ENCODE assay signal across 9 mouse cellular contexts in the genomic region with DNA sequence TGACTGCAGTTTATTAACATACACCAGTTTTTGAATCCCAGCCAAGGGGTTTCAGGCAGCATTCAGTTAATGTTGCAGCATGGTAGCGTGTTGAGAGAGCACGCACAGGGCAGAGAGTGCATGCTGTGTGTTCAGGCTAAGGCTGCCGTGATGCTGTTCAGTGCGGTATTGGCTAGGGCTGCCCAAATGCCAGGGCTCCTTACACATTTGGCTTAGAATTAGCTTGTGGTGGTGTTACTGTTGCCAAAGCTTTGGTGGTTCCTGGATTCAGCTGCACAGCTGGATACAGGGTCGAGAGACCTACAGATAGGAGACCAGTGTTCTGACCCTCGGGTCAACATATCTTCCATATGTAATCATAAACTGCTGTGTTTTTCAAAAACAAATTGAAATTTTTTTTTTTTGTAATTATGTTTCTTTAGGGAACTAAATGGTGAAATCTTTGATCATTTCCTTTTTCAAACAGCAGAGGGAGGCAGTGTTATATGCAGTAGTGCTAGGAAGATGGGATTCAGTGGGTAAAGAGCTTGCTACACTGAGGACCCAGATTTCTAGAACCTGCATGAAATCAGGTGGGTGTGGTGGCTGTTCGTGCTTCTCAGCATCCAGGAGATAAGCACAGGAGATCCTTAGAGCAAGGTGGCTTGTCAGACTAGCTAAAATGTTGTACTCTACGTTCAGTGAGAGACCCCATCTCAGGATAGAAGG. TPM values are rescaled to one million over a fixed set of nuclear protein-coding genes. Genes with fewer than 3 reads are reported as not detected.
DNase-seq lines count a peak whose midpoint lies in the region; ATAC-seq and TF ChIP-seq lines count a peak whose summit lies in the region.
"Had no signal": no experiment of that assay in that cellular context is flagged by ENCODE, and none has a peak within 500 bp of the region (broad histone marks: within the 10 kb centered on the region; RNA-seq: fewer than 3 reads in every experiment).

No protein-coding gene starts in this region.

- no peak overlapping the region for H3K4me2 ChIP-seq in intestine, postnatal 0 days (replicated peaks; ENCODE audit: low read depth)
- H3K4me2 ChIP-seq in intestine, embryonic 15.5 days (replicated peaks): no peak overlapping the region

- peaks cover 52% of the 10 kb centered on the region for H3K36me3 ChIP-seq in intestine, postnatal 0 days (ENCODE audit: control insufficient read depth, insufficient read depth)
- H3K36me3 ChIP-seq in intestine, embryonic 15.5 days: peaks cover 16% of the 10 kb centered on the region
- H3K36me3 ChIP-seq in E14TG2a.4 (ENCODE audit: insufficient read depth, low read length): peaks cover 93% of the 10 kb centered on the region

- H3K4me3 ChIP-seq in intestine, postnatal 0 days (ENCODE audit: low read depth, low read length): no peak overlapping the region
- H3K4me3 ChIP-seq in intestine, embryonic 15.5 days (replicated peaks): no peak overlapping the region
- no peak overlapping the region for H3K4me3 ChIP-seq in E14TG2a.4 (replicated peaks; ENCODE audit: low read length)

- intact Hi-C loops in left cerebral cortex, postnatal 14 days (cut with DNase I): loop anchor here (2.0 to 5.0 kb wide), 2 partner anchors 120 to 596 kb away; no protein-coding TSS in a partner anchor
- intact Hi-C loops in gastrocnemius, postnatal 14 days (cut with DNase I; ENCODE audit: low total_unique reads): no loop called here

- H3K4me1 ChIP-seq in intestine, postnatal 0 days (replicated peaks; ENCODE audit: control insufficient read depth, insufficient read depth, low read length): no peaks in the 10 kb centered on the region
- H3K4me1 ChIP-seq in intestine, embryonic 15.5 days (replicated peaks): no peaks in the 10 kb centered on the region
- H3K4me1 ChIP-seq in E14TG2a.4 (replicated peaks; ENCODE audit: low read depth, low read length): no peaks in the 10 kb centered on the region

- no peak overlapping the region for H3K9ac ChIP-seq in intestine, postnatal 0 days (ENCODE audit: low read depth, low read length)
- H3K9ac ChIP-seq in intestine, embryonic 15.5 days: no peak overlapping the region

- no peaks in the 10 kb centered on the region for H3K9me3 ChIP-seq in intestine, postnatal 0 days (ENCODE audit: control insufficient read depth)
- no peaks in the 10 kb centered on the region for H3K9me3 ChIP-seq in intestine, embryonic 15.5 days
- H3K9me3 ChIP-seq in E14TG2a.4 (ENCODE audit: low read length): no peaks in the 10 kb centered on the region

- peak; percentile 71 for TF ChIP-seq CTCF in intestine, postnatal 0 days (IDR thresholded peaks at IDR 0.05; ENCODE audit: low read depth)
- TF ChIP-seq CTCF in E14TG2a.4 (conservative IDR thresholded peaks at IDR 0.05; ENCODE audit: low read length): peak; percentile 19

- ATAC-seq in intestine, postnatal 0 days: no peak
- ATAC-seq in intestine, embryonic 15.5 days: no peak
- ATAC-seq in erythroblast, adult 5-6 weeks (replicated peaks; ENCODE audit: low FRiP score, poor library complexity, severe bottlenecking): no peak

- peak; percentile 71 for DNase-seq in brain, adult 2 months (ENCODE audit: low read depth, low spot score)
- peak; percentile 45 to 78 for DNase-seq in left cerebral cortex, postnatal 14 days (ENCODE audit: low spot score in 2 of 2)
- DNase-seq in gastrocnemius, postnatal 14 days: no peak
- no peak for DNase-seq in kidney, postnatal 25 days

- 83% methylated on average over 8 of the region's 8 CpGs for WGBS in intestine, postnatal 0 days
- WGBS in intestine, embryonic 15.5 days: 89% methylated on average over 8 of the region's 8 CpGs

- no peaks in the 10 kb centered on the region for H3K27me3 ChIP-seq in intestine, postnatal 0 days (replicated peaks; ENCODE audit: control insufficient read depth, insufficient read depth, low read length)
- no peaks in the 10 kb centered on the region for H3K27me3 ChIP-seq in intestine, embryonic 15.5 days (replicated peaks)
- H3K27me3 ChIP-seq in E14TG2a.4 (ENCODE audit: insufficient read depth, low read length): no peaks in the 10 kb centered on the region

- no peak overlapping the region for H3K27ac ChIP-seq in intestine, postnatal 0 days (ENCODE audit: low read depth, low read length)
- H3K27ac ChIP-seq in intestine, embryonic 15.5 days: no peak overlapping the region

RNA-seq across cellular contexts. Expression of a gene that starts 29.8 kb away (rescaled TPM):
- 81.3 and 83.2 TPM in 2 replicates for polyA plus RNA-seq in intestine, postnatal 0 days (2015; fragmentation: Nextera tagmentation; extraction: Ambion mirVana)
- 105 and 113 TPM in 2 replicates for polyA plus RNA-seq in intestine, embryonic 15.5 days (2015; fragmentation: Nextera tagmentation; extraction: Ambion mirVana)
- total RNA-seq in left cerebral cortex, postnatal 14 days (2021): 10 to 100 TPM; 77.5 to 80.1 TPM
- 46.9 and 56.4 TPM in 2 replicates for total RNA-seq in erythroblast, adult 5-6 weeks (2015; ENCODE audit: low replicate concordance)
- total RNA-seq in erythroblast, adult 5-6 weeks (2017; ENCODE audit: low replicate concordance): 30.9 and 44.0 TPM in 2 replicates
- total RNA-seq in gastrocnemius, postnatal 14 days (2021): 10 to 100 TPM; 67.2 to 69.8 TPM

RNA-seq across cellular contexts. Expression of a gene that starts 44.7 kb away (rescaled TPM):
- 0.18 TPM in 1 of 2 replicates, not detected in the other for polyA plus RNA-seq in intestine, postnatal 0 days (2015; fragmentation: Nextera tagmentation; extraction: Ambion mirVana)
- polyA plus RNA-seq in intestine, embryonic 15.5 days (2015; fragmentation: Nextera tagmentation; extraction: Ambion mirVana): 0.25 and 0.38 TPM in 2 replicates
- total RNA-seq in left cerebral cortex, postnatal 14 days (2021): 1 to 10 TPM; 1.1 to 1.2 TPM
- total RNA-seq in erythroblast, adult 5-6 weeks (2015; ENCODE audit: low replicate concordance): 2.9 TPM in 1 of 2 replicates, not detected in the other
- 2.4 TPM in 1 of 2 replicates, not detected in the other for total RNA-seq in erythroblast, adult 5-6 weeks (2017; ENCODE audit: low replicate concordance)
- total RNA-seq in gastrocnemius, postnatal 14 days (2021): 1 to 10 TPM in 1 of 2 experiments, under 1 TPM in 1; 0.76 to 1.4 TPM
- total RNA-seq: megakaryocyte-erythroid progenitor cell, adult 5-6 weeks had no signal

Comparison
In these comparisons a context has a peak if more than half of its experiments do, and no peak if none do; other contexts are left out.
1. DNase-seq: peak in brain, adult 2 months (single experiment) and left cerebral cortex, postnatal 14 days (2 of 2); none in gastrocnemius, postnatal 14 days (single experiment) and kidney, postnatal 25 days (0 of 2).